In genomic region chr8:77518201-77519115, GRCm38 (mm10) we compare ENCODE assay signal across 8 mouse cellular contexts. TPM values are rescaled to one million over a fixed set of nuclear protein-coding genes. Genes with fewer than 3 reads are reported as not detected.
DNase-seq lines count a peak whose midpoint lies in the region; ATAC-seq and TF ChIP-seq lines count a peak whose summit lies in the region.

No protein-coding gene starts in this region.

- H3K9ac ChIP-seq in lung, embryonic 15.5 days = peak overlapping the region; percentile 92
- peak overlapping the region; percentile 55 for H3K9ac ChIP-seq in liver, embryonic 14.5 days (replicated peaks)

- WGBS in lung, embryonic 15.5 days = 5% methylated on average over 33 of the region's 33 CpGs
- WGBS in hindbrain, embryonic 10.5 days = 9% methylated on average over 33 of the region's 33 CpGs
- WGBS in liver, embryonic 14.5 days (ENCODE audit: insufficient replicate concordance) = 1% methylated on average over 33 of the region's 33 CpGs

- H3K4me3 ChIP-seq in lung, embryonic 15.5 days = peak overlapping the region; percentile 90
- H3K4me3 ChIP-seq in hindbrain, embryonic 10.5 days = peak overlapping the region; percentile 77
- H3K4me3 ChIP-seq in liver, embryonic 14.5 days (ENCODE audit: insufficient read depth in 1 of 2, low read depth in 2 of 2, low read length in 2 of 2) = peak overlapping the region; percentile 63 to 71

- no peak; the same call in 1 of the 2 replicates for ATAC-seq in lung, embryonic 15.5 days (ENCODE audit: borderline replicate concordance, extremely low read depth, low FRiP score, low TSS enrichment)
- peak; percentile 68 for ATAC-seq in common myeloid progenitor, adult 5-6 weeks (replicated peaks; ENCODE audit: low read depth, poor library complexity, severe bottlenecking)
- peak; percentile 74 for ATAC-seq in liver, embryonic 14.5 days (ENCODE audit: insufficient read depth)

- H3K36me3 ChIP-seq in lung, embryonic 15.5 days = no peaks in the 10 kb centered on the region
- no peaks in the 10 kb centered on the region for H3K36me3 ChIP-seq in hindbrain, embryonic 10.5 days
- H3K36me3 ChIP-seq in liver, embryonic 14.5 days (replicated peaks; ENCODE audit: control insufficient read depth, insufficient read depth, low read depth) = no peaks in the 10 kb centered on the region

- H3K27ac ChIP-seq in lung, embryonic 15.5 days = peak overlapping the region; percentile 88
- H3K27ac ChIP-seq in hindbrain, embryonic 10.5 days = peak overlapping the region; percentile 89
- peak overlapping the region; percentile 48 for H3K27ac ChIP-seq in liver, embryonic 14.5 days

- no peak for TF ChIP-seq CTCF in liver, embryonic 14.5 days (IDR thresholded peaks at IDR 0.05; ENCODE audit: low read depth)

- no peaks in the 10 kb centered on the region for H3K9me3 ChIP-seq in lung, embryonic 15.5 days
- no peaks in the 10 kb centered on the region for H3K9me3 ChIP-seq in hindbrain, embryonic 10.5 days
- no peaks in the 10 kb centered on the region for H3K9me3 ChIP-seq in liver, embryonic 14.5 days (ENCODE audit: control insufficient read depth, low read length)

- peak overlapping the region; percentile 75 for H3K4me2 ChIP-seq in lung, embryonic 15.5 days
- peak overlapping the region; percentile 87 for H3K4me2 ChIP-seq in liver, embryonic 14.5 days (ENCODE audit: low read depth)

- H3K4me1 ChIP-seq in lung, embryonic 15.5 days = peaks cover 25% of the 10 kb centered on the region
- peaks cover 40% of the 10 kb centered on the region for H3K4me1 ChIP-seq in hindbrain, embryonic 10.5 days (replicated peaks)
- H3K4me1 ChIP-seq in liver, embryonic 14.5 days (replicated peaks; ENCODE audit: control insufficient read depth in 2 of 2, insufficient read depth in 2 of 2, low read length in 1 of 2) = peaks cover 0 to 15% of the 10 kb centered on the region in 2 experiments; a peak in 3 of 4 replicates

- no peak for DNase-seq in lung, adult 18-20 months
- DNase-seq in hindbrain, embryonic 10.5 days (ENCODE audit: low spot score) = no peak
- no peak for DNase-seq in liver, embryonic 14.5 days (ENCODE audit: low read depth in 3 of 3, low spot score in 3 of 3)
- peak; percentile 57 for DNase-seq in telencephalon, adult 2 months (ENCODE audit: low read depth, low spot score)
- DNase-seq in urinary bladder, postnatal 4 days (ENCODE audit: low spot score in 2 of 2) = no peak
- DNase-seq in gastrocnemius, postnatal 25 days = no peak

- H3K27me3 ChIP-seq in lung, embryonic 15.5 days = no peaks in the 10 kb centered on the region
- H3K27me3 ChIP-seq in hindbrain, embryonic 10.5 days (ENCODE audit: insufficient read depth, poor library complexity, severe bottlenecking) = peaks cover 35% of the 10 kb centered on the region
- no peaks in the 10 kb centered on the region for H3K27me3 ChIP-seq in liver, embryonic 14.5 days (ENCODE audit: control insufficient read depth, insufficient read depth, low read length)

- TF ChIP-seq EP300 in liver, embryonic 14.5 days (IDR thresholded peaks at IDR 0.05; ENCODE audit: low read depth) = no peak

RNA-seq across cellular contexts. Expression of gene Arhgap10, which starts 0.7 kb away (rescaled TPM):
- 23.0 and 23.8 TPM in 2 replicates for polyA plus RNA-seq in lung, embryonic 15.5 days (2015; fragmentation: Nextera tagmentation; extraction: Ambion mirVana)
- 22.4 and 30.7 TPM in 2 replicates for total RNA-seq in common myeloid progenitor, adult 5-6 weeks (2017)
- polyA plus RNA-seq in hindbrain, embryonic 10.5 days (2016; fragmentation: Nextera tagmentation; extraction: Ambion mirVana) = 16.0 and 18.8 TPM in 2 replicates
- 3.1 and 4.6 TPM in 2 replicates for polyA plus RNA-seq in liver, embryonic 14.5 days (2012; rRNA removed)
- 4.6 and 6.1 TPM in 2 replicates for polyA plus RNA-seq in liver, embryonic 14.5 days (2014; fragmentation: Nextera tagmentation; extraction: Ambion mirVana)
- total RNA-seq in gastrocnemius, postnatal 25 days (2021) = 10 to 100 TPM; 48.2 to 58.2 TPM

RNA-seq across cellular contexts. Expression of gene Prmt9, which starts 30.7 kb away (rescaled TPM):
- polyA plus RNA-seq in lung, embryonic 15.5 days (2015; fragmentation: Nextera tagmentation; extraction: Ambion mirVana) = 18.0 and 19.5 TPM in 2 replicates
- total RNA-seq in common myeloid progenitor, adult 5-6 weeks (2017) = 21.9 and 23.2 TPM in 2 replicates
- 19.5 and 21.9 TPM in 2 replicates for polyA plus RNA-seq in hindbrain, embryonic 10.5 days (2016; fragmentation: Nextera tagmentation; extraction: Ambion mirVana)
- polyA plus RNA-seq in liver, embryonic 14.5 days (2012; rRNA removed) = 3.2 and 4.7 TPM in 2 replicates
- polyA plus RNA-seq in liver, embryonic 14.5 days (2014; fragmentation: Nextera tagmentation; extraction: Ambion mirVana) = 8.1 and 10.0 TPM in 2 replicates
- total RNA-seq in gastrocnemius, postnatal 25 days (2021) = 1 to 10 TPM; 8.0 to 8.9 TPM
